Mouse (Mus musculus) c-Kit-positive CD71-positive TER-119-negative erythroid progenitor cells, embryonic 14.5 days (primary cell): ENCODE results near the gene Rnf208.

Source experiments
- DNase-seq: peaks from one replicate; pipeline ENCODE4 v3.0.0-alpha.2; 2013; ENCODE audit warnings: low read depth

Rnf208 gene

GRCm38 (mm10) chr2:25242101-25242506 lies at the start of gene Rnf208, which contains the start of gene Cysrt1:
TSS of gene Rnf208 (plus strand) at chr2:25242255.
TSS of gene Cysrt1 (minus strand) at chr2:25242452.
- DNase-seq = no peak

GRCm38 (mm10) chr2:25193330-25193770 lies 48.7 kb upstream of the Rnf208 start:
- DNase-seq = peak; percentile 83

- no peak for DNase-seq
Measured at GRCm38 (mm10) chr2:25194006-25194405, 48.0 kb upstream of the Rnf208 start.

GRCm38 (mm10) chr2:25194486-25195171 lies 47.4 kb upstream of the Rnf208 start:
- no peak for DNase-seq

GRCm38 (mm10) chr2:25195211-25196156 lies 46.6 kb upstream of the Rnf208 start:
- peak; percentile 67 for DNase-seq

- no peak for DNase-seq
Measured at GRCm38 (mm10) chr2:25196172-25196954, 45.7 kb upstream of the Rnf208 start, which contains the start of gene Tor4a. TSS of gene Tor4a (minus strand) at chr2:25196886.

GRCm38 (mm10) chr2:25197191-25197590 lies 44.9 kb upstream of the Rnf208 start:
- no peak for DNase-seq

- no peak for DNase-seq
Measured at GRCm38 (mm10) chr2:25197946-25198345, 44.1 kb upstream of the Rnf208 start.

GRCm38 (mm10) chr2:25200631-25201030 lies 41.4 kb upstream of the Rnf208 start:
- DNase-seq = no peak

- no peak for DNase-seq
Measured at GRCm38 (mm10) chr2:25203631-25204214, 38.3 kb upstream of the Rnf208 start.

GRCm38 (mm10) chr2:25207593-25207992 lies 34.5 kb upstream of the Rnf208 start:
- no peak for DNase-seq

- no peak for DNase-seq
Measured at GRCm38 (mm10) chr2:25210686-25211085, 31.4 kb upstream of the Rnf208 start.

GRCm38 (mm10) chr2:25211121-25211670 lies 30.9 kb upstream of the Rnf208 start, which contains the start of gene Nelfb:
TSS of gene Nelfb (minus strand) at chr2:25211489.
- DNase-seq = peak; percentile 87

GRCm38 (mm10) chr2:25213266-25213865 lies 28.7 kb upstream of the Rnf208 start:
- no peak for DNase-seq

GRCm38 (mm10) chr2:25214444-25214843 lies 27.6 kb upstream of the Rnf208 start, which contains the start of gene Stpg3:
TSS of gene Stpg3 (minus strand) at chr2:25214637.
- DNase-seq = no peak

- no peak for DNase-seq
Measured at GRCm38 (mm10) chr2:25217666-25218065, 24.4 kb upstream of the Rnf208 start.

GRCm38 (mm10) chr2:25218445-25218844 lies 23.6 kb upstream of the Rnf208 start, which contains the start of gene Fam166a:
TSS of gene Fam166a (plus strand) at chr2:25218745.
- DNase-seq = no peak

- no peak for DNase-seq
Measured at GRCm38 (mm10) chr2:25221331-25221772, 20.7 kb upstream of the Rnf208 start.

- DNase-seq = peak; percentile 88
Measured at GRCm38 (mm10) chr2:25223681-25224491, 18.2 kb upstream of the Rnf208 start.

- no peak for DNase-seq
Measured at GRCm38 (mm10) chr2:25224492-25224765, 17.6 kb upstream of the Rnf208 start, which contains the start of gene Tubb4b. TSS of gene Tubb4b (minus strand) at chr2:25224702.
